Mouse (Mus musculus) liver, postnatal 0 days (tissue): ENCODE measurements around the gene Csad.

Experiments
- CTCF ChIP-seq: sonication (generic); IDR thresholded peaks from 2 replicates; pipeline ENCODE4 v1.5.1; 2016; ENCODE audit warnings: antibody characterized with exemption, low read depth
- EP300 ChIP-seq: IDR thresholded peaks from 2 replicates; pipeline ENCODE4 v1.6.1; 2016; ENCODE audit warnings: antibody characterized with exemption, low read depth, mild to moderate bottlenecking

- TF ChIP-seq EP300: peak; percentile 20; the same call in 1 of the 2 replicates
- 0 out of 2 replicates have a peak, but pooled peaks have one; percentile 11 for TF ChIP-seq CTCF
These were observed 1.3 kb downstream of the Csad start, which contains the start of gene Zfp740 for GRCm38 (mm10) chr15:102202971-102203834.
